Mouse (Mus musculus) hindbrain, embryonic 11.5 days (tissue): ENCODE data around the gene Plxna3. TPM values are rescaled to one million over a fixed set of nuclear protein-coding genes. Genes with fewer than 3 reads are reported as not detected.

ENCODE experiments used
- polyA plus RNA-seq: library from polyadenylated mRNA; unstranded; fragments of >200 nt; fragmentation: Nextera tagmentation; extraction: Ambion mirVana; gene quantifications from 2 replicates; pipeline ENCODE4 v1.2.1, GENCODE M21; 2014

The Plxna3 gene
- polyA plus RNA-seq, 1 experiment from 2014 or later = 22.3 TPM

Other genes starting within 250 kb of the Plxna3 start
- gene Opn1mw, start 201.6 kb upstream of the Plxna3 start, polyA plus RNA-seq = not detected in 2 replicates
- gene Mecp2, start 193.7 kb upstream of the Plxna3 start, polyA plus RNA-seq = 14.4 and 15.8 TPM in 2 replicates
- not detected in 2 replicates for gene Tex28, start 161.2 kb upstream of the Plxna3 start, polyA plus RNA-seq
- 0.20 TPM in 1 of 2 replicates, not detected in the other for gene Tktl1, start 151.8 kb upstream of the Plxna3 start, polyA plus RNA-seq
- 181 and 196 TPM in 2 replicates for gene Flna, start 79.2 kb upstream of the Plxna3 start, polyA plus RNA-seq
- gene Emd, start 74.4 kb upstream of the Plxna3 start, polyA plus RNA-seq = 22.6 and 27.4 TPM in 2 replicates
- 724 and 770 TPM in 2 replicates for gene Rpl10, start 58.3 kb upstream of the Plxna3 start, polyA plus RNA-seq
- 57.0 and 58.3 TPM in 2 replicates for gene Taz, start 47.2 kb upstream of the Plxna3 start, polyA plus RNA-seq
- gene Dnase1l1, start 46.7 kb upstream of the Plxna3 start, polyA plus RNA-seq = 4.5 TPM in 2 replicates
- gene Atp6ap1, start 32.0 kb upstream of the Plxna3 start, polyA plus RNA-seq = 91.7 and 121 TPM in 2 replicates
- 490 and 535 TPM in 2 replicates for gene Gdi1, start 24.1 kb upstream of the Plxna3 start, polyA plus RNA-seq
- 60.6 and 67.3 TPM in 2 replicates for gene Fam50a, start 16.0 kb upstream of the Plxna3 start, polyA plus RNA-seq
- gene Lage3, start 24.6 kb downstream of the Plxna3 start, polyA plus RNA-seq = 103 and 105 TPM in 2 replicates
- gene Ubl4a, start 44.2 kb downstream of the Plxna3 start, polyA plus RNA-seq = 68.6 and 69.9 TPM in 2 replicates
- gene Slc10a3, start 44.3 kb downstream of the Plxna3 start, polyA plus RNA-seq = 7.4 and 7.7 TPM in 2 replicates
- 26.9 and 29.0 TPM in 2 replicates for gene Fam3a, start 64.2 kb downstream of the Plxna3 start, polyA plus RNA-seq
- 21.7 and 25.4 TPM in 2 replicates for gene Ikbkg, start 64.2 kb downstream of the Plxna3 start, polyA plus RNA-seq
- gene G6pdx, start 100.1 kb downstream of the Plxna3 start, polyA plus RNA-seq = 54.9 and 56.5 TPM in 2 replicates
- gene Gm6880, start 152.3 kb downstream of the Plxna3 start, polyA plus RNA-seq = not detected in 2 replicates
- gene Olfr1326-ps1, start 245.8 kb downstream of the Plxna3 start, polyA plus RNA-seq = not detected in 2 replicates